Mouse (Mus musculus): ENCODE data around the gene 1520401A03Rik.

The 1520401A03Rik gene

DNA sequence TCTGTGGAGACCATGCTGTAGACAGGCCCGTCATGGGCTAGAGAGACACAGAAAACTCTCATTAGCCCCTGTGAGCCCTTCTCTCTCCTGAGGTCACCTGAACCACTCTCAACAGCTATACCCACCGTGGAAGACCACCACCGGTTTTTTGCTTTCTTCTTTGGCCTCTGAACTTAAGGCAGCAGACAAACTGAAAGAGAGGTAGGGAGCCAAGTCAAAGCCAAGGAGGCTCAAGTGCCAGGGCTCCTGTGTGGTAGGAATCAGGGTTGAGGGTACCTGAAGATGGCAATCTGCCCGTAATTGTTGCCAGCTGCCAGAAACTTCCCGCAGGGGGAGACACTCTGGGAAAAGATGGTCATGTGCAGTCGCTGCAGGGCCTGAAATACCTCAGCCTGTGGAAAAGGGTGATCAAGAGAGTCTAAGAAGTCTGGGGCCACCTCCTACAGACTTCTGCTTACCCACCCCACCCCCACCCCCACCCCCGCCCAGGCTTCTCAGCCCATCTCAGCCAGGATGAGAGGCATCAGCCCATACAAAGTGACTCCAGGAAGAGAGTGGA, 52.0 kb downstream of the 1520401A03Rik start:
- no peak for DNase-seq (ENCODE audit: low spot score in 2 of 2)

DNA sequence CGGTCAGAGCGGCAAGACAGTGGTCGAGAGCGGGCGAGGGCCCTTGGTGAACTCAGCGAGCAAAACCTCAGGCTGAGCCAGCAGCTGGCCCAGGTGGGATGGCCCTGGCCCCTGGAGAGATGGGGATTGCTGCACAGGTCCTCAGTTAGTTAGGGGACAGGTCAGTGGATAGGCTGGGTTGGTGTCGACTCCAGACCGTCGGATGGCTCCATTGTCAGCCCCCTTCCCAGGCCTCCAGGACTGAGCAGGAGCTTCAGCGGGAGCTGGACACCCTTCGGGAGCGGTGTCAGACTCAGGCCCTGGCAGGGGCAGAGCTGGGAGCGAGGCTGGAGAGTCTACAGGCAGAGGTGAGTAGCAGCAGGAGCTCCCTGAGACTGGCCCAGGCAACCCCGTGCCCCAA, 57.1 kb downstream of the 1520401A03Rik start:
- DNase-seq (ENCODE audit: low spot score in 2 of 2): no peak

DNA sequence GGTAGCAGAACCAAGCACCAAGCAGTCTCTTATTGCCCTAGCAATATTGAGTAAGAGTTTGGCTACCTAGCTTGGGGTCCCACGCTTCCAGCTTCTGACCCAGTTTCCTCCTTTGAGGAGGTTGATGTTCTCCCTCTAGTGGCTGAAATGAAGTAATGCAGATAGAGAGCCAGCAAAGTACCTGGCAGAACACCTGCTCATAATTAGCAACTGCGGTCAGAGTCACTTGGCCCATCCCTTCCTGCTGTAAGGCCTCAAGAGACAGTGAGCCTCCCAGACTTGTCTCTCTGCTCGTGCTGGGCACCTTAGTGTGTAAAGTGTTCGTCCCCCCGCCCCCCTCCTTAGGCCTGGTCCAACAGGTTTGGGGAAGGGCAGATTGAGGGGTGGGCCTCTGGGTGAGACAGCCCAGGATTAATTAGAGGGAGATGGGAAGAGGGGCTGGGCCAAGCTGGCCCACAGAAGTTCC, 58.0 kb downstream of the 1520401A03Rik start:
- no peak for DNase-seq (ENCODE audit: low spot score in 2 of 2)

DNA sequence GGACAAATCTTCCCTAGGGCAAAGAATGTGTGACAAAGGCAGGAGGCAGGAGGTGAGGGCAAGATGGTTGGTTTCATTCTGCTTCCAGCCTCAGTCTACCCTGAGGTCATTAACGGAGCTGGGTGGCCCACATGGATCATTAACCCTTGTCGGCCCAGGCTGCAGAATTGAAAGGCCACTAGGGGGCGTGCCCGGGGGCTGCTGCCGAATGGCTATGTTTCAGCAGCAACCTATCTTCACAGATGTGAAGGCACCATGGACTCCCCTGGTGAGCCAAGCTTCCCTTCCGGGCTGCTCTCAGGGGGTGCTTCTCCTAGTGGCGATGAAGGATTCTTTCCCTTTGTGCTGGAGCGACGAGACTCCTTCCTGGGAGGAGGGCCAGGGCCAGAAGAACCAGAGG, 61.1 kb downstream of the 1520401A03Rik start:
- DNase-seq (ENCODE audit: low spot score in 2 of 2): no peak

DNA sequence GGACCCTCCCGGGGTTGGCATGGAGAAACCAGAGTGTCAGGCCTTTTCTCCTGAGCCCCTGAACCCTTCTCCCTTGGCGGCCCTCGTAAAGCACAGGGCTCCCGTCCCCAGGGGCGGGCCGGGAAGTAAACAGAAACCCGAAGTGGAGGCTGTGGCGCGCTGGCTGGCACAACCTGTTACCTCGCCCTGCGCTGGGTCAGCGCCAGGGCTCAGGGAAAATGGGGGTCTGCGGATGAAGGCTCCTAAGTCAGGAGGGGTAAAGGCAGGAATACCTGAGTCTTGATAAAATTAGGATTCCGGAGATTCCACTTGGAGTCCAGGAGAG, 61.7 kb downstream of the 1520401A03Rik start:
- DNase-seq (ENCODE audit: low spot score in 2 of 2): no peak

DNA sequence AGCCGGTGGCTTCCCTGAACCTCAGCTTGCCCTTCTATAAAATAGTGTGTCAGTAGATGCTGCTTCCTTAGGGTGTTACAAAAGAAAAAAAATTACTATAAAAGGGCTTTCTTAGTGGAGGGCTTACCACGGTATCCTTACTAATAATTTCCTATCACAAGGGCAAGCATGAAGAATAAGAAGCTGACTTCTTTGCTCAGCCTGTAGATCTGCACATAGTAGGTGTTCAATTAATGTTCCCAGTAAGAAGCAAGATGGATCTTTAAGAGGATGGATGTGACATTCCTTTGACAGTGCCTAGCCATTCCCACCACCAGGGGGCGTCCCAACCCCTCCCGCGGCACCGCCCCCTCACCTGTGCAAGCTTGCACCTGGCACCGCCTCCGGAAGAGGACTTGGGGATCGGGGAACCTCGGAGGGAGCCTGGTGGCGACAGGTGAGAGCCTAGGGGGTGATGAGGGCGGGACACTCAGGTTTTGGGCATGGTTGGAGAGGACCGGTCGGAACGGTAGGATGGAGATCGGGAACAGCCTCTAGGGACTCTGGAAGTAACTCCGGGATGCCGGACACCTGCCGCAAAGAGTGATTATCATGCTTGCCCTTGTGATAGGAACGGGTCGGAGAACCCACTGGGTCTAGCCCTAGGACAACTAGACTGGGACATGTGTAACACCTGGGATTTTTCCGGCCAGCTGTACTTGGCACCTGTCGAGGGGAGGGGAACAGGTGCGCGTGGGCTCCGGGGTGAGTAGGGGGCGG, 62.3 kb downstream of the 1520401A03Rik start, which contains the start of gene Bicdl2:
Gene Bicdl2, plus strand, starts transcription at position 390 of the 759 bp plus-strand sequence.
- DNase-seq (ENCODE audit: low spot score in 2 of 2): no peak

DNA sequence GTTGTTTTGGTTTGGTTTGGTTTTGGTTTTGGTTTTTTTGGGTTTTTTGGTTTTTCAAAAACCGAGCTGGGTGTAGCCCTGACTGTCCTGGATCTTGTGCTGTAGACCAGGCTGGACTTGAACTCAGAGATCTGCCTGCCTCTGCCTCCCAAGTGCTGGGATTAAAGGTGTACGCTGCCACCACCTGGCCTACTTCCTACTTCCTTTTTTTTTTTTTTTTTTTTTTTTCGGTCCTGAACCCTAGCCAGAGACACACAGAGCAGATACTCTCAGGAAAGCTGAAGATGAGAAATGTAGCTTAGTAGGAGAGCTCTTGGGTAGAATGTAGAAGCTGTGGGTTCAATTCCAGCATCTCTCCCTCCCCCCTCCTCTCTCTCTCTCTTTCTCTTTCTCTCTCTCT, 64.1 kb downstream of the 1520401A03Rik start:
- DNase-seq (ENCODE audit: low spot score in 2 of 2): no peak
